ENCODE assay signal across 8 mouse cellular contexts in the genomic region with DNA sequence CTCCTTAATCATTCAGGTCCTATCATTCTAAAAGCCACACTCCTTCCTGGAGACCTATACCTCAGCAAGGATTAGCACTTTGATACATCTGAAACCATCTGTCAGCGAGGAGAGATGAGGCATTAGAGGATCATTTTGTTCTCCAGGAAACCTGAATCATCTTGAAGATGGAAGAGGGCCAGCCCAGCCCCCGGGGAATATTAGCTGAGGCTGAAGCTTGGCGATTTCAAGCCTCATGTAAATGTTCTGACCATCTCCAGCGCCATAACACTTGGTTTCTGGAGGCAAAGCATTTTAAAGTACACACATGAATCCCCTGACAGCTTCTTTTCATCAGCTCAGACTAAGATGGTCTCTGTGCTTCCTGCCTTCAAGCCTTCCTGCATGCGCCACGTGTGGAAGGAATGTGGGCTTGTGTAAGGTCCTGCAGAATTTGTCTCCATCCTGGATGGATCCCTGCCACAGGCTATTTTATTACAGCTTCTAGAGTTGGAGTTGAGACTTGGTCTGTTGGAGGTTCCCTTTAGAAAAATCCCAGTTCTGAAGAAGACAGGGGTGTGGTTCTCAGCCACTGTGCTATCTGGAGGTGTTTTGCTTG. TPM values are rescaled to one million over a fixed set of nuclear protein-coding genes. Genes with fewer than 3 reads are reported as not detected.
A peak's percentile ranks its signal among the peaks of the same experiment; 100 is the strongest.
DNase-seq lines count a peak whose midpoint lies in the region; ATAC-seq lines count a peak whose summit lies in the region.

No protein-coding gene starts in this region.

- H3K4me2 ChIP-seq in embryonic facial prominence, embryonic 13.5 days: peak overlapping the region; percentile 81

- H3K4me3 ChIP-seq in embryonic facial prominence, embryonic 13.5 days: no peak overlapping the region
- H3K4me3 ChIP-seq in embryonic facial prominence, embryonic 10.5 days: no peak overlapping the region

- no peak for DNase-seq in embryonic facial prominence, embryonic 10.5 days (ENCODE audit: low spot score)
- peak; percentile 18 for DNase-seq in 416B (ENCODE audit: low read depth)
- peak; percentile 55 to 66 for DNase-seq in cerebellum, postnatal 25 days
- DNase-seq in heart, postnatal 4 days: peak; percentile 55
- DNase-seq in right cerebral cortex, postnatal 14 days: no peak
- no peak for DNase-seq in urinary bladder, postnatal 10 days (ENCODE audit: low spot score)
- no peak for DNase-seq in frontal cortex, postnatal 10 days (ENCODE audit: low spot score in 2 of 2)

- H3K9me3 ChIP-seq in embryonic facial prominence, embryonic 13.5 days: no peaks in the 10 kb centered on the region
- no peaks in the 10 kb centered on the region for H3K9me3 ChIP-seq in embryonic facial prominence, embryonic 10.5 days

- 0 out of 2 replicates have a peak overlapping the region, but pooled peaks have one; percentile 6 for H3K9ac ChIP-seq in embryonic facial prominence, embryonic 13.5 days

- peaks cover 14% of the 10 kb centered on the region for H3K4me1 ChIP-seq in embryonic facial prominence, embryonic 13.5 days
- H3K4me1 ChIP-seq in embryonic facial prominence, embryonic 10.5 days: peaks cover 25% of the 10 kb centered on the region

- H3K27me3 ChIP-seq in embryonic facial prominence, embryonic 13.5 days: no peaks in the 10 kb centered on the region
- no peaks in the 10 kb centered on the region for H3K27me3 ChIP-seq in embryonic facial prominence, embryonic 10.5 days (replicated peaks; ENCODE audit: low read depth, poor library complexity, severe bottlenecking)

- H3K27ac ChIP-seq in embryonic facial prominence, embryonic 13.5 days: no peak overlapping the region
- no peak overlapping the region for H3K27ac ChIP-seq in embryonic facial prominence, embryonic 10.5 days (replicated peaks)

- WGBS in embryonic facial prominence, embryonic 13.5 days: 63% methylated on average over 6 of the region's 6 CpGs
- WGBS in embryonic facial prominence, embryonic 10.5 days: 83% methylated on average over 6 of the region's 6 CpGs

- H3K36me3 ChIP-seq in embryonic facial prominence, embryonic 13.5 days: no peaks in the 10 kb centered on the region
- H3K36me3 ChIP-seq in embryonic facial prominence, embryonic 10.5 days (replicated peaks): peaks cover 6% of the 10 kb centered on the region; the same call in 1 of the 2 replicates

- ATAC-seq in embryonic facial prominence, embryonic 13.5 days (ENCODE audit: insufficient number of reproducible peaks, insufficient read depth, low FRiP score, low TSS enrichment, low read depth): no peak

RNA-seq across cellular contexts. Expression of a gene that starts 1.3 kb away (rescaled TPM):
- 77.5 and 87.9 TPM in 2 replicates for polyA plus RNA-seq in embryonic facial prominence, embryonic 13.5 days (2015; fragmentation: Nextera tagmentation; extraction: Ambion mirVana)
- 53.2 and 57.7 TPM in 2 replicates for polyA plus RNA-seq in embryonic facial prominence, embryonic 10.5 days (2016; fragmentation: Nextera tagmentation; extraction: Ambion mirVana)
- total RNA-seq in heart, postnatal 4 days (2021): 100 to 1,000 TPM in 1 of 2 experiments, 10 to 100 TPM in 1; 92.9 to 102 TPM

RNA-seq across cellular contexts. Expression of a gene that starts 54.5 kb away (rescaled TPM):
- 1.0 and 1.3 TPM in 2 replicates for polyA plus RNA-seq in embryonic facial prominence, embryonic 13.5 days (2015; fragmentation: Nextera tagmentation; extraction: Ambion mirVana)
- 1.5 and 1.6 TPM in 2 replicates for polyA plus RNA-seq in embryonic facial prominence, embryonic 10.5 days (2016; fragmentation: Nextera tagmentation; extraction: Ambion mirVana)
- total RNA-seq in heart, postnatal 4 days (2021): 1 to 10 TPM in 1 of 2 experiments, under 1 TPM in 1; 0.95 to 1.4 TPM

Comparison
In these comparisons a context has a peak if more than half of its experiments do, and no peak if none do; other contexts are left out.
1. DNase-seq: peak in 416B (single experiment), cerebellum, postnatal 25 days (2 of 2) and heart, postnatal 4 days (single experiment); none in embryonic facial prominence, embryonic 10.5 days (single experiment), right cerebral cortex, postnatal 14 days (single experiment), urinary bladder, postnatal 10 days (single experiment) and frontal cortex, postnatal 10 days (0 of 2).